Mouse (Mus musculus): ENCODE measurements around the gene Rhbdl1. TPM values are rescaled to one million over a fixed set of nuclear protein-coding genes. Genes with fewer than 3 reads are reported as not detected.

Gene Rhbdl1
- polyA plus RNA-seq, 1 experiment: not detected

DNA sequence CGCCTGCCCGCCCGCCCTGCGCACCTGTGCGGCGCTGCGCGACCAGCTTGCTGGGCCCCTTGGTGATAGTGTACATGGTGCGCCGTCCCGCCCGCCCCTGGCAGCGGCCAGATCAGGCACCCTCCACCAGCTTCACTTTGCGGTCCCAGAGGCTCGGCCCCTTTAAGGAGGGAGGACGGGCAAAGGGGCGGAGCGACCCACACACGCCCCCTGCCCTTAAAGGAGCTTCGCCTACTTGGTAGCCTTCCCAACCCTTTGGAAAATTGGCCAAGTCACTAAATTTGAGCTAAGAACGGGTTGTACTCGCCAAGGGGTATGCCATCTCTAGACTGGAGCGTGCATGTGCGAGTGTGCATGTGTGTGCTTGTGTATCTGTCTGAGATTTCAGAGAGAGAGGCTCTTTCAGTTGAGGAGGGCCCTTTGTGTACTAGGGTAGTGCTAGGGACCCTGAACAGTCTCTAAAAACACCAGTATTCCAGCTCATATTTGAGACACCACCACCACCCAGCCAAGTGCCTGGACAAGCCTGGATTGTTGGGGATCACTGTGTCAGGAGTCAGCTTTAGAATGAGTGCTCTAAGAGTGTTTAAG is 31.6 kb upstream of the Rhbdl1 start, which contains the start of gene Mcrip2:
Gene Mcrip2 (minus strand): TSS at position 164 of the 591 bp plus-strand sequence.
- Histone ChIP-seq H3K4me1 (ENCODE audit: control insufficient read depth, insufficient read depth, low read length) (no peaks in the 10 kb centered on the region), H3K9ac (ENCODE audit: low read depth, poor library complexity, severe bottlenecking) (peak within 1 kb of the TSS; percentile 53), H3K27me3 (ENCODE audit: control insufficient read depth, insufficient read depth, low read length, poor library complexity, severe bottlenecking) (no peaks in the 10 kb centered on the region), H3K36me3 (ENCODE audit: control insufficient read depth, insufficient read depth, low read length, poor library complexity, severe bottlenecking) (no peaks in the 10 kb centered on the region), H3K27ac (ENCODE audit: insufficient read depth, low read length) (no peak within 1 kb of the TSS), H3K4me3 (ENCODE audit: low read depth, low read length) (peak within 1 kb of the TSS; percentile 82), H3K9me3 (replicated peaks; ENCODE audit: control insufficient read depth, insufficient read depth, low read length, poor library complexity, severe bottlenecking) (no peaks in the 10 kb centered on the region)
- TF ChIP-seq CTCF (IDR thresholded peaks at IDR 0.05; ENCODE audit: low read depth, low read length) (no peak), EP300 (IDR thresholded peaks at IDR 0.05; ENCODE audit: insufficient read depth, low read depth, low read length) (no peak), POLR2A (IDR thresholded peaks at IDR 0.05; ENCODE audit: insufficient read depth, low read length) (no peak)

DNA sequence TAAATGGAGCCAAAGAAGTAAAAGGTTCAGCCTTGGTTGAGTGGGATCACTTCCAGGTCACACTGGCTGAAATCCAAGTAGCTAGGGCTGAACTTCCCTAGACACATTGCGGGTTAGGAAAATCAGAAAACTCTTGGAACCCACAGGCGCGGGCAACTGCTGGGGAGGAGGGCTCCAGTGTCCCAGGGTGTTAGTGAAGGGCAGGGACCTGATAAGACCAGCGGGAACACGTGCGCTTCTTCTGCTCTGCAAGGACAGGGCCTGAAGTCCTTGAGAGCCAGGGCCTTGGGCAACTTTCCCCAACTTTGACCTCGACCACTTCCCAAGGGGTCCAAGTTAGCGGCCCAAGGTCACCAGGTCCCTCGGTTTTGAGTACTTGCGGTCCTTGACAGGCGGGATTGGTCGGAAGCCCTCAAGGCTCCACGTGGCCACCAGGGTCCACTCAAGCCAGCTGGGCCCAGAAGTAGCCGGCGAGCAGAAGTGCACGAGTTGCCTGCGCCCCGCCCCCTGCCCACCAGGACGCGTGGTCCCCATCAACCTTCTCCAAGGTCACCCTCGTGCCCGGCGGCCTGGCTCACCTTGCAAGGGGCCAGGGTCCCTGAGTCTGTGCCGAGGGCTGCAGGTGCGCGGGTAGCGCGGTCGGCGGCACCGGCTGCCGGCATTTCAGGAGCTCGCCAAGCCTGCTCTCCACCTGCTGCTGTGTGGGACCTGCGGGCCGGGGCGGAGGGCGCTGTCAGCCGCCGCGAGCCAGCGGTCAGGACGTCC is 30.9 kb upstream of the Rhbdl1 start:
- peak overlapping the region; percentile 82 for H3K4me3 ChIP-seq (ENCODE audit: low read depth, low read length)
- TF ChIP-seq CTCF (IDR thresholded peaks at IDR 0.05; ENCODE audit: low read depth, low read length) (no peak), EP300 (IDR thresholded peaks at IDR 0.05; ENCODE audit: insufficient read depth, low read depth, low read length) (no peak), POLR2A (IDR thresholded peaks at IDR 0.05; ENCODE audit: insufficient read depth, low read length) (no peak)
- H3K4me1 ChIP-seq (ENCODE audit: control insufficient read depth, insufficient read depth, low read length): no peaks in the 10 kb centered on the region
- peak overlapping the region; percentile 53 for H3K9ac ChIP-seq (ENCODE audit: low read depth, poor library complexity, severe bottlenecking)
- no peaks in the 10 kb centered on the region for H3K36me3 ChIP-seq (ENCODE audit: control insufficient read depth, insufficient read depth, low read length, poor library complexity, severe bottlenecking)
- H3K27me3 ChIP-seq (ENCODE audit: control insufficient read depth, insufficient read depth, low read length, poor library complexity, severe bottlenecking): no peaks in the 10 kb centered on the region
- H3K9me3 ChIP-seq (replicated peaks; ENCODE audit: control insufficient read depth, insufficient read depth, low read length, poor library complexity, severe bottlenecking): no peaks in the 10 kb centered on the region
- no peak overlapping the region for H3K27ac ChIP-seq (ENCODE audit: insufficient read depth, low read length)

DNA sequence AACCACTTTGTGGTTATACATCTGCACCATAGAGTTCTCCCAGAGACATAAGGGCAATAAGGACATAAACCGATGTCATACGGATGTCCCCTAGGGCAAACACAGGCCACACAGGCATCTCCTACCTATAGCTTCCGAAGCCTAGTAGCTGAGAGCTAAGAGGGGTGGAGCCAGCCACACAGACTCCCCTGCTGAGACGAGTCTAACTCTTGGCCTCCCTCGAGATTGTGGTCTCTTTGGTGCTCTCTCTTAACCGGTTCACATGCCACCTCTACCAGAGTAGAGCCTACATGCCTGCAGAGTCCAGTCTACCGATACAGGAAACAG is 30.4 kb upstream of the Rhbdl1 start:
- Histone ChIP-seq H3K4me3 (ENCODE audit: low read depth, low read length) (peak overlapping the region; percentile 82), H3K9ac (ENCODE audit: low read depth, poor library complexity, severe bottlenecking) (peak overlapping the region; percentile 53; the same call in 1 of the 2 replicates), H3K27me3 (ENCODE audit: control insufficient read depth, insufficient read depth, low read length, poor library complexity, severe bottlenecking) (no peaks in the 10 kb centered on the region), H3K36me3 (ENCODE audit: control insufficient read depth, insufficient read depth, low read length, poor library complexity, severe bottlenecking) (no peaks in the 10 kb centered on the region), H3K27ac (ENCODE audit: insufficient read depth, low read length) (no peak overlapping the region), H3K9me3 (replicated peaks; ENCODE audit: control insufficient read depth, insufficient read depth, low read length, poor library complexity, severe bottlenecking) (no peaks in the 10 kb centered on the region), H3K4me1 (ENCODE audit: control insufficient read depth, insufficient read depth, low read length) (no peaks in the 10 kb centered on the region)
- no peak for TF ChIP-seq POLR2A (IDR thresholded peaks at IDR 0.05; ENCODE audit: insufficient read depth, low read length)
- TF ChIP-seq CTCF (IDR thresholded peaks at IDR 0.05; ENCODE audit: low read depth, low read length): no peak
- no peak for TF ChIP-seq EP300 (IDR thresholded peaks at IDR 0.05; ENCODE audit: insufficient read depth, low read depth, low read length)

DNA sequence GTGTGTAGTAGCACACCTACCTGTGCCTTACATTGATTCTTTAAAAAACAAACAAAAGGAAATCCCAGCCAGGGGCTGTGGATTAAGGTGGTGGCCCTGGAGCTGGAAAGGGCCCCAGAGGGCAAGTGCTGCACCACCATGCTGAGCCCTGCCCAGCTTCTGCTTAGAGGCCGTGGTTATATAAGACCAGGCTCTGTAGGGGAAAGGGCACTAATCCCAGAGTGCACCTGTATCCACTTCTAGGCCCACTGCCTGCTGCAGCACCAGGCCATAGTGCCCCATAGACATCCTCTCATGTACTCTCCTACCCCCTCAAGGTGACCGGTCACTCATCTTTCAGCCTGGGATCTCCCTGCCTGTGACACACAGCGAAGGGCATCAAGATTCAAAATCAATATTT is 29.1 kb upstream of the Rhbdl1 start:
- no peaks in the 10 kb centered on the region for H3K27me3 ChIP-seq (ENCODE audit: control insufficient read depth, insufficient read depth, low read length, poor library complexity, severe bottlenecking)
- H3K4me1 ChIP-seq (ENCODE audit: control insufficient read depth, insufficient read depth, low read length): no peaks in the 10 kb centered on the region
- H3K36me3 ChIP-seq (ENCODE audit: control insufficient read depth, insufficient read depth, low read length, poor library complexity, severe bottlenecking): no peaks in the 10 kb centered on the region
- TF ChIP-seq CTCF (IDR thresholded peaks at IDR 0.05; ENCODE audit: low read depth, low read length): no peak
- TF ChIP-seq POLR2A (IDR thresholded peaks at IDR 0.05; ENCODE audit: insufficient read depth, low read length): no peak
- no peak for TF ChIP-seq EP300 (IDR thresholded peaks at IDR 0.05; ENCODE audit: insufficient read depth, low read depth, low read length)
- H3K9ac ChIP-seq (ENCODE audit: low read depth, poor library complexity, severe bottlenecking): no peak overlapping the region
- H3K27ac ChIP-seq (ENCODE audit: insufficient read depth, low read length): no peak overlapping the region
- H3K9me3 ChIP-seq (replicated peaks; ENCODE audit: control insufficient read depth, insufficient read depth, low read length, poor library complexity, severe bottlenecking): no peaks in the 10 kb centered on the region
- H3K4me3 ChIP-seq (ENCODE audit: low read depth, low read length): no peak overlapping the region

DNA sequence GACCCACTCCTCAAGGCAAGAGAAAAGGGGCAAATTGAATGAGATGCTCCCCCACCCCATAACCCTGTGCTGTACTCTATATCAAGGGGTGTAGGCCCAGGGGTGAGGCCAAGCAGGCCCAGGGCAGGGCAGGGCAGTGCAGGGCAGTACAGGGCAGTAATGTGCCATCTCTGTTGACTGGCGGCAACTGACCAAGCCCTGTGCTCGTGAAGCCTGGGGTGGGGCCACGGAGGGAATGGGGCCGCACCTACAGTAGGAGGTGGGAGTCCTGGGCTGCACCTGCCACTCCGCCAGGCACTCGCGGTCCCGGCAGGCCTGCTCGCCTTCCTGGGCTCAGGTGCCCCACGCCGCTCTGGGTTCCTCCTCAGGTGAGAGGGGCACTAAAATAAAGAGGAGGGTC is 28.2 kb upstream of the Rhbdl1 start:
- H3K27ac ChIP-seq (ENCODE audit: insufficient read depth, low read length): no peak overlapping the region
- H3K9me3 ChIP-seq (replicated peaks; ENCODE audit: control insufficient read depth, insufficient read depth, low read length, poor library complexity, severe bottlenecking): no peaks in the 10 kb centered on the region
- H3K36me3 ChIP-seq (ENCODE audit: control insufficient read depth, insufficient read depth, low read length, poor library complexity, severe bottlenecking): no peaks in the 10 kb centered on the region
- peaks cover 3% of the 10 kb centered on the region for H3K4me1 ChIP-seq (ENCODE audit: control insufficient read depth, insufficient read depth, low read length)
- TF ChIP-seq CTCF (IDR thresholded peaks at IDR 0.05; ENCODE audit: low read depth, low read length) (no peak), POLR2A (IDR thresholded peaks at IDR 0.05; ENCODE audit: insufficient read depth, low read length) (no peak), EP300 (IDR thresholded peaks at IDR 0.05; ENCODE audit: insufficient read depth, low read depth, low read length) (no peak)
- H3K27me3 ChIP-seq (ENCODE audit: control insufficient read depth, insufficient read depth, low read length, poor library complexity, severe bottlenecking): no peaks in the 10 kb centered on the region
- H3K9ac ChIP-seq (ENCODE audit: low read depth, poor library complexity, severe bottlenecking): no peak overlapping the region
- H3K4me3 ChIP-seq (ENCODE audit: low read depth, low read length): no peak overlapping the region

DNA sequence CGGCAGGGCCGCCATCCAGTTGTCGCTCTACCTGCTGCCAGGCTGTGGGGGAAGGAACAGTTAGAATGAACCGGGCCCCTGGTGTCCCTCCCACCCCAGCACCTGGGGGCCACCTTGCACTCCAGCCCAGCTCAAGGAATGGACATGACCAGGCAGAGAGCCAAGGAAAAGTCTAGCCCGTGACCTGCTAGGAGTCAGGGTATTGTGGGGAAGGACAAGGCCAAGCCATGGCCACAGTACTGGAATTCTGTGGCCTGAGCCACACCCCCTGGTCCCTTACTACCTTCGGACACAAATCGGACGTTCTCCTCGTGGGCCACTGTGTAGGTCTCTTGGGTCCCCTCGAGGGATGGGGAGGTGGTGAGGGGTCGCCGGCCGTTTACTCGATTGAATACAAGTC is 27.2 kb upstream of the Rhbdl1 start:
- TF ChIP-seq POLR2A (IDR thresholded peaks at IDR 0.05; ENCODE audit: insufficient read depth, low read length) (no peak), EP300 (IDR thresholded peaks at IDR 0.05; ENCODE audit: insufficient read depth, low read depth, low read length) (no peak), CTCF (IDR thresholded peaks at IDR 0.05; ENCODE audit: low read depth, low read length) (no peak)
- Histone ChIP-seq H3K9me3 (replicated peaks; ENCODE audit: control insufficient read depth, insufficient read depth, low read length, poor library complexity, severe bottlenecking) (no peaks in the 10 kb centered on the region), H3K27ac (ENCODE audit: insufficient read depth, low read length) (no peak overlapping the region), H3K4me1 (ENCODE audit: control insufficient read depth, insufficient read depth, low read length) (peaks cover 3% of the 10 kb centered on the region), H3K9ac (ENCODE audit: low read depth, poor library complexity, severe bottlenecking) (no peak overlapping the region), H3K27me3 (ENCODE audit: control insufficient read depth, insufficient read depth, low read length, poor library complexity, severe bottlenecking) (no peaks in the 10 kb centered on the region), H3K36me3 (ENCODE audit: control insufficient read depth, insufficient read depth, low read length, poor library complexity, severe bottlenecking) (no peaks in the 10 kb centered on the region), H3K4me3 (ENCODE audit: low read depth, low read length) (no peak overlapping the region)

All from ES-Bruce4 (cell line).